Mouse (Mus musculus) kidney, postnatal 0 days (tissue): Measurements from ENCODE around the gene Papss2. TPM values are rescaled to one million over a fixed set of nuclear protein-coding genes. Genes with fewer than 3 reads are reported as not detected.
"Not testable (repeated sequence)": the region's sequence is repeated elsewhere in the genome, so short reads cannot be mapped to it uniquely, and the experiment has no call there.

Experiments used
- ATAC-seq: fragments of 200-750 bp; cut with Nextera tagmentation; replicated peaks from 2 replicates; pipeline ENCODE4 v1.8.0; 2017; ENCODE audit warnings: low read depth, moderate number of reproducible peaks, moderate TSS enrichment, moderate library complexity; ENCODE audit not compliant: low FRiP score
- DNase-seq: peaks from one replicate; pipeline ENCODE4 v3.0.0-alpha.2; 2016; ENCODE audit warnings: low spot score
- H3K27ac ChIP-seq: fragments of 300-500 bp; sonication (generic); 2 replicates; pipeline ENCODE4 v1.5.1; 2014; ENCODE audit warnings: mild to moderate bottlenecking
- H3K27me3 ChIP-seq: fragments of 300-500 bp; sonication (generic); 2 replicates; pipeline ENCODE4 v1.6.1; 2014; ENCODE audit warnings: low read length, mixed read lengths; ENCODE audit not compliant: insufficient read depth
- H3K36me3 ChIP-seq: fragments of 300-500 bp; sonication (generic); 2 replicates; pipeline ENCODE4 v1.6.1; 2014; ENCODE audit warnings: low read length, mixed read lengths; ENCODE audit not compliant: insufficient read depth
- H3K4me1 ChIP-seq: fragments of 300-500 bp; sonication (generic); replicated peaks from 2 replicates; pipeline ENCODE4 v1.6.1; 2014; ENCODE audit warnings: antibody characterized with exemption, low read length, mixed read lengths; ENCODE audit not compliant: insufficient read depth
- H3K4me2 ChIP-seq: fragments of 300-500 bp; sonication (generic); 2 replicates; pipeline ENCODE4 v1.6.1; 2014; ENCODE audit warnings: mild to moderate bottlenecking, low read length, moderate library complexity, mixed read lengths
- H3K4me3 ChIP-seq: fragments of 300-500 bp; sonication (generic); replicated peaks from 2 replicates; pipeline ENCODE4 v1.5.1; 2014; ENCODE audit warnings: low read depth, low read length
- H3K9ac ChIP-seq: fragments of 300-500 bp; sonication (generic); 2 replicates; pipeline ENCODE4 v1.6.1; 2014; ENCODE audit warnings: low read depth, low read length
- H3K9me3 ChIP-seq: fragments of 300-500 bp; sonication (generic); replicated peaks from 2 replicates; pipeline ENCODE4 v1.6.1; 2016; ENCODE audit warnings: low read length, inconsistent platforms, mixed read lengths
- CTCF ChIP-seq: IDR thresholded peaks from 2 replicates; pipeline ENCODE4 v1.5.1; 2016; ENCODE audit warnings: antibody characterized with exemption, low read depth, mild to moderate bottlenecking, moderate library complexity
- WGBS: fragments of 180-500 bp; shearing (Covaris S2); extraction: QIAGEN DNeasy Blood & Tissue Kit; methylation state at CpG from one replicate; pipeline ENCODE4 v1.1.7; 2014; 5-methylcytosine and 5-hydroxymethylcytosine counted together
- polyA plus RNA-seq: library from polyadenylated mRNA; unstranded; fragments of >200 nt; fragmentation: Nextera tagmentation; extraction: Ambion mirVana; gene quantifications from 2 replicates; pipeline ENCODE4 v1.2.1, GENCODE M21; 2015

Gene Papss2
- polyA plus RNA-seq, 1 experiment from 2014 or later = 28.3 TPM

DNA sequence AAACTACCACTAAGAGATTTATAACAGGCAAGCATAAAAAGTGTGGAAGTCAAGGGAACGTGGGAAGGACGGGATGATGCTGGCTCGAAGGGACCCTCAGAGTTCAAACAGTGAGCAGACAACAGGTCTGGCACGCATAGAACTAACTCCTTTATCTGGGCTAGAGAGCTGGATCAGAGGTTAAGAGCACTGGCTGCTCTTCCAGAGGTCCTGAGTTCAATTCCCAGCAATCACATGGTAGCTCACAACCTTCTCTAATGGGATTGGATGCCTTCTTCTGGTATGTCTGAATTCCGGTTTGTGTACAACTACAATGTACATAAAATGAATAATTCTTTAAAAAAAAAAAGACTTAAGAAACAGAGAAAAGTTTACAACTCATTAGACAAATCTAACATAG lies 87.5 kb downstream of the Papss2 start:
- 87% methylated on average over 5 of the region's 5 CpGs for WGBS
- ATAC-seq = no peak
- H3K4me3 ChIP-seq = no peak overlapping the region
- TF ChIP-seq CTCF = no peak
- peaks cover 14% of the 10 kb centered on the region; the same call in 1 of the 2 replicates for H3K36me3 ChIP-seq
- H3K9ac ChIP-seq = no peak overlapping the region
- H3K27ac ChIP-seq = no peak overlapping the region
- H3K4me2 ChIP-seq = no peak overlapping the region
- no peaks in the 10 kb centered on the region for H3K4me1 ChIP-seq
- DNase-seq = no peak
- no peaks in the 10 kb centered on the region for H3K9me3 ChIP-seq
- no peaks in the 10 kb centered on the region for H3K27me3 ChIP-seq

DNA sequence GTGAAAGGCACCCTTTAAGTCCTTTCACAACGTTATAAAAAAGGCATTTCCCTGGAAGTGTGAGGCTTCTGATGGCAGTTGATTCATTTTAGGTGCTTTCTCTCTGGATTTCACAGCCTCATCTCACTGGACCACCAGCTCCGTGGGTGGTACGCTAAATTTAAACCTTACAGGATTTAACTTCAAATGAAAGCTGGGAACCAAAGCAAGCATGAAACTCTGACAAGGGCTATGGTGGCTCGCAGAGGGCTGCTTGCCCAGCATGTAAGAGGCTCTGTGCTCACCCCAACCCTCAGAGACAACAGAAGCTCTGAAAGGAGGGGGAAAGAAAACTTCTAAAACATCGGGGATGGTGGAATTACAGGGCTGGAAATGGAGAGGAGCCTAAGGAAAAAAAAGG lies 92.1 kb downstream of the Papss2 start:
- ATAC-seq = no peak
- WGBS = 88% methylated on average over 5 of the region's 5 CpGs
- Histone ChIP-seq H3K4me3 (no peak overlapping the region), H3K9me3 (no peaks in the 10 kb centered on the region), H3K4me1 (no peaks in the 10 kb centered on the region), H3K27me3 (no peaks in the 10 kb centered on the region), H3K36me3 (peaks cover 13% of the 10 kb centered on the region; the same call in 1 of the 2 replicates), H3K27ac (no peak overlapping the region), H3K4me2 (no peak overlapping the region), H3K9ac (no peak overlapping the region)
- TF ChIP-seq CTCF = no peak
- DNase-seq = no peak

GRCm38 (mm10) chr19:32688227-32688626 lies 92.6 kb downstream of the Papss2 start:
- ATAC-seq, H3K9me3 ChIP-seq, H3K27ac ChIP-seq, H3K4me1 ChIP-seq, DNase-seq, H3K4me3 ChIP-seq, H3K27me3 ChIP-seq, H3K9ac ChIP-seq, H3K4me2 ChIP-seq: not testable (repeated sequence)
- 88% methylated on average over 3 of the region's 3 CpGs for WGBS
- 0 out of 2 replicates have a peak, but pooled peaks cover 13% of the 10 kb centered on the region for H3K36me3 ChIP-seq

DNA sequence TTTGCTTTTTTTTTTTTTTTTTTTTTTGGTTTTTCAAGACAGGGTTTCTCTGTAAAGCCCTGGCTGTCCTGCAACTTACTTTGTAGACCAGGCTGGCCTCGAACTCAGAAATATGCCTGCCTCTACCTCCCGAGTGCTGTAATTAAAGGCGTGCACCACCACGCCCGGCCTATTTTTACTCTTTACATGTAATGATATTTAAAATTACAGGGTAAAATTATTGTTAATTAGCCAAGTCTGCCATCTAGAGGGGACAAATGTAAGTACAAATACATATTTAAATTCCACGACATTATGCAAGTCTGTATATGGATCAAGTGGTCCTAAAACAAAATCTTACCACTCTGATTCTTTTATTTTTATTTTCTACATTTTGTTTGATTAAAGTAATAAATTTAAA lies 94.1 kb downstream of the Papss2 start:
- Histone ChIP-seq H3K27ac (no peak overlapping the region), H3K9me3 (no peaks in the 10 kb centered on the region), H3K27me3 (no peaks in the 10 kb centered on the region), H3K4me1 (no peaks in the 10 kb centered on the region), H3K4me2 (no peak overlapping the region), H3K9ac (no peak overlapping the region), H3K36me3 (peaks cover 22% of the 10 kb centered on the region), H3K4me3 (no peak overlapping the region)
- WGBS = 68% methylated on average over 6 of the region's 6 CpGs
- DNase-seq (peak; percentile 75), ATAC-seq (no peak)
- peak; percentile 71 for TF ChIP-seq CTCF

DNA sequence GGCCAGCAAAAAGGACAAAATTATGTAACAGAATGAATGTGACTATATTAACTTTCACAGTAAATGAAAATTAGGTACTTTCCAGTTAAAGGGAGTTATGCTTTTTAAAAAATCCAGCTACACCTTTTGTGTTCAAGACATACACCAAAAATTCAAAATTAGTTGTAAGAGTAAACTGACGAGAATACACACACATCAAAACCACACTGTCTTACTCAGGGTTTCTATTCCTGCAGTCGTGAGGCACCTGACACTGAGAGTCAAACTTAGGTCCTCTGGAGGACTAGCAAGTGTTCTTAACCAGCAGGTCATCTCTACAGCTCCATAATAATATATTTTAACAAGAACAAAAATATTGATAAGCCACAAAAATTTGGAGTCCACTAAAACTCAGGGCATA lies 101.1 kb downstream of the Papss2 start:
- no peak overlapping the region for H3K27ac ChIP-seq
- 90% methylated on average over 2 of the region's 2 CpGs for WGBS
- no peaks in the 10 kb centered on the region for H3K27me3 ChIP-seq
- H3K9ac ChIP-seq = no peak overlapping the region
- no peaks in the 10 kb centered on the region for H3K4me1 ChIP-seq
- H3K4me2 ChIP-seq = no peak overlapping the region
- DNase-seq (no peak), ATAC-seq (no peak)
- no peak overlapping the region for H3K4me3 ChIP-seq
- no peak for TF ChIP-seq CTCF
- peaks cover 21% of the 10 kb centered on the region for H3K36me3 ChIP-seq
- H3K9me3 ChIP-seq = no peaks in the 10 kb centered on the region

- no peak overlapping the region for H3K27ac ChIP-seq
- no peak overlapping the region for H3K9ac ChIP-seq
- ATAC-seq (no peak), DNase-seq (no peak)
- no peak overlapping the region for H3K4me3 ChIP-seq
- no peak for TF ChIP-seq CTCF
- WGBS = 85% methylated on average over 3 of the region's 3 CpGs
- H3K4me1 ChIP-seq = no peaks in the 10 kb centered on the region
- H3K36me3 ChIP-seq = peaks cover 17% of the 10 kb centered on the region; the same call in 1 of the 2 replicates
- H3K9me3 ChIP-seq = no peaks in the 10 kb centered on the region
- H3K4me2 ChIP-seq = no peak overlapping the region
- no peaks in the 10 kb centered on the region for H3K27me3 ChIP-seq
These were observed 106.6 kb downstream of the Papss2 start for GRCm38 (mm10) chr19:32702191-32702590.

GRCm38 (mm10) chr19:32708996-32709395 lies 113.4 kb downstream of the Papss2 start:
- TF ChIP-seq CTCF = no peak
- Histone ChIP-seq H3K4me3 (no peak overlapping the region), H3K4me1 (peaks cover 13% of the 10 kb centered on the region), H3K27ac (no peak overlapping the region), H3K36me3 (no peaks in the 10 kb centered on the region), H3K9ac (no peak overlapping the region), H3K27me3 (no peaks in the 10 kb centered on the region), H3K4me2 (no peak overlapping the region), H3K9me3 (no peaks in the 10 kb centered on the region)
- DNase-seq = no peak
- ATAC-seq = no peak
- 90% methylated on average over 5 of the region's 5 CpGs for WGBS
